ENCODE assay signal across 11 mouse cellular contexts in the genomic region with DNA sequence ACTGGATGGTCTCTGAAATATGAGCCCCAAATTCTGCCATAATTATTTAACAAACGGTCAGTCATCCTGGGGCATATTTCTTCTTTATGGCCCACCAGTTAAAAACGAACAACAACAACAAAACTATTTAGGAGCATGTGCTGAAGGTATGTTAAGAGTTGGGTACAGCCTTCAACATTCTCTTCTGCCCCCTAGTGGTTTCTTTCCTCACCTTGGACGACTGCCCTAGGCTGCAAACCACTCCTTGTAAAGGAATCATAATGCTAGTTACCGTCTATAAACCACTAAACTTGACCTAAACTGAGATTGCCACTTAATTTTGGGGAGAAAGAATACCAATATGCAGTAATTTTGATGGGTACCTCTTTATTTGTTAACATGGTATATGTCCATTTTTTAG. TPM values are rescaled to one million over a fixed set of nuclear protein-coding genes. Genes with fewer than 3 reads are reported as not detected.
DNase-seq lines count a peak whose midpoint lies in the region; ATAC-seq and TF ChIP-seq lines count a peak whose summit lies in the region.
"Had no signal": no experiment of that assay in that cellular context is flagged by ENCODE, and none has a peak within 500 bp of the region (broad histone marks: within the 10 kb centered on the region; RNA-seq: fewer than 3 reads in every experiment).

No protein-coding gene starts in this region.

- no peak for DNase-seq in heart, adult 2 months
- no peak for DNase-seq in heart, adult 9 months (ENCODE audit: low spot score in 2 of 2)
- DNase-seq in lung, embryonic 14.5 days, result peak; percentile 70
- DNase-seq in lung, adult 2 months, result no peak
- peak; percentile 54 for DNase-seq in embryo, embryonic 10 days (ENCODE audit: low spot score)
- no peak for DNase-seq in Muller cell, postnatal 12 days (ENCODE audit: inconsistent ontology term)

- H3K9me3 ChIP-seq in lung, embryonic 14.5 days (ENCODE audit: low read depth, low read length), result no peaks in the 10 kb centered on the region
- H3K9me3 ChIP-seq in neural tube, embryonic 15.5 days (replicated peaks), result no peaks in the 10 kb centered on the region

- no peaks in the 10 kb centered on the region for H3K36me3 ChIP-seq in heart, adult 2 months (ENCODE audit: control insufficient read depth, insufficient read depth, low read length)
- no peaks in the 10 kb centered on the region for H3K36me3 ChIP-seq in lung, embryonic 14.5 days (ENCODE audit: insufficient read depth)
- no peaks in the 10 kb centered on the region for H3K36me3 ChIP-seq in neural tube, embryonic 15.5 days
- H3K36me3 ChIP-seq: embryonic facial prominence, embryonic 13.5 days had no signal

- no peak for ATAC-seq in lung, embryonic 14.5 days (ENCODE audit: insufficient read depth)
- no peak for ATAC-seq in neural tube, embryonic 15.5 days (ENCODE audit: low FRiP score)
- ATAC-seq in megakaryocyte, adult 5-6 weeks (ENCODE audit: poor library complexity, severe bottlenecking), result no peak

- intact Hi-C loops in heart, adult 2 months (cut with DNase I), result no loop called here

- H3K4me2 ChIP-seq in lung, embryonic 14.5 days, result no peak overlapping the region
- peak overlapping the region; percentile 62 for H3K4me2 ChIP-seq in neural tube, embryonic 15.5 days

- H3K9ac ChIP-seq in heart, adult 2 months (ENCODE audit: low read depth, low read length), result no peak overlapping the region
- H3K9ac ChIP-seq in lung, embryonic 14.5 days, result no peak overlapping the region
- H3K9ac ChIP-seq in neural tube, embryonic 15.5 days (replicated peaks), result no peak overlapping the region
- H3K9ac ChIP-seq: embryonic facial prominence, embryonic 13.5 days had no signal

- H3K79me2 ChIP-seq in heart, adult 2 months (replicated peaks; ENCODE audit: control insufficient read depth, insufficient read depth, low read length), result no peaks in the 10 kb centered on the region

- no peaks in the 10 kb centered on the region for H3K4me1 ChIP-seq in heart, adult 2 months (ENCODE audit: control insufficient read depth, insufficient read depth, low read length)
- H3K4me1 ChIP-seq in lung, embryonic 14.5 days (ENCODE audit: insufficient read depth), result no peaks in the 10 kb centered on the region
- H3K4me1 ChIP-seq in lung, adult 2 months (ENCODE audit: control insufficient read depth, insufficient read depth, low read length), result no peaks in the 10 kb centered on the region
- H3K4me1 ChIP-seq in neural tube, embryonic 15.5 days, result peaks cover 16% of the 10 kb centered on the region
- H3K4me1 ChIP-seq: embryonic facial prominence, embryonic 13.5 days had no signal

- TF ChIP-seq POLR2A in heart, adult 2 months (IDR thresholded peaks at IDR 0.05; ENCODE audit: insufficient read depth, low read depth, low read length), result no peak
- no peak for TF ChIP-seq POLR2A in lung, adult 2 months (IDR thresholded peaks at IDR 0.05; ENCODE audit: borderline replicate concordance, extremely low read depth, low read depth, low read length)

- TF ChIP-seq EP300 in heart, adult 2 months (IDR thresholded peaks at IDR 0.05; ENCODE audit: insufficient read depth, low read depth, low read length), result no peak

- peaks cover 1% of the 10 kb centered on the region; the same call in 1 of the 2 replicates for H3K27me3 ChIP-seq in heart, adult 2 months (ENCODE audit: control insufficient read depth, insufficient read depth, low read length)
- H3K27me3 ChIP-seq in lung, embryonic 14.5 days (ENCODE audit: insufficient read depth, low read length), result no peaks in the 10 kb centered on the region
- no peaks in the 10 kb centered on the region for H3K27me3 ChIP-seq in neural tube, embryonic 15.5 days (replicated peaks)
- H3K27me3 ChIP-seq: embryonic facial prominence, embryonic 13.5 days had no signal

- TF ChIP-seq CTCF in heart, adult 2 months (IDR thresholded peaks at IDR 0.05), result peak; percentile 55
- TF ChIP-seq CTCF in lung, embryonic 14.5 days (IDR thresholded peaks at IDR 0.05; ENCODE audit: low read depth), result peak; percentile 52
- TF ChIP-seq CTCF in lung, adult 2 months (IDR thresholded peaks at IDR 0.05; ENCODE audit: insufficient read depth, low read length), result no peak

- no peak overlapping the region for H3K27ac ChIP-seq in heart, adult 2 months
- no peak overlapping the region for H3K27ac ChIP-seq in lung, embryonic 14.5 days (ENCODE audit: low read depth)
- no peak overlapping the region for H3K27ac ChIP-seq in neural tube, embryonic 15.5 days (replicated peaks)
- H3K27ac ChIP-seq: embryonic facial prominence, embryonic 13.5 days; macrophage had no signal

- 24% methylated on average over 4 of the region's 4 CpGs for WGBS in heart, adult 2 months
- 29% methylated on average over 4 of the region's 4 CpGs for whole genome bisulfite sequencing in lung, embryonic 14.5 days
- 23% methylated on average over 4 of the region's 4 CpGs for WGBS in lung, adult 2 months
- WGBS in neural tube, embryonic 15.5 days, result 31% methylated on average over 4 of the region's 4 CpGs

- no peak overlapping the region for H3K4me3 ChIP-seq in heart, adult 2 months
- no peak overlapping the region for H3K4me3 ChIP-seq in lung, embryonic 14.5 days (ENCODE audit: low read depth, low read length)
- H3K4me3 ChIP-seq in lung, adult 2 months (replicated peaks; ENCODE audit: extremely low read depth, low read depth, low read length), result no peak overlapping the region
- H3K4me3 ChIP-seq in neural tube, embryonic 15.5 days (replicated peaks), result no peak overlapping the region

RNA-seq across cellular contexts. Expression of a gene that starts 1.2 kb away (rescaled TPM):
- not detected for total RNA-seq in heart, adult 2 months (2021)
- 0.02 TPM in 1 of 2 replicates, not detected in the other for polyA plus RNA-seq in heart, adult 2 months (2012; rRNA removed)
- polyA plus RNA-seq in lung, embryonic 14.5 days (2014; fragmentation: Nextera tagmentation; extraction: Ambion mirVana), result 2.1 and 2.5 TPM in 2 replicates
- not detected in 2 replicates for polyA plus RNA-seq in lung, adult 2 months (2012; rRNA removed)
- polyA plus RNA-seq in neural tube, embryonic 15.5 days (2015; fragmentation: Nextera tagmentation; extraction: Ambion mirVana), result 12.0 and 13.8 TPM in 2 replicates
- total RNA-seq in megakaryocyte, adult 5-6 weeks (2015), result not detected in 2 replicates
- total RNA-seq in megakaryocyte, adult 5-6 weeks (2017), result not detected in 2 replicates
- polyA plus RNA-seq: macrophage; spleen, adult 2 months had no signal

RNA-seq across cellular contexts. Expression of a gene that starts 29.3 kb away (rescaled TPM):
- total RNA-seq in heart, adult 2 months (2021), result 1 to 10 TPM; 4.4 to 5.3 TPM
- polyA plus RNA-seq in heart, adult 2 months (2012; rRNA removed), result 4.5 and 4.7 TPM in 2 replicates
- polyA plus RNA-seq in lung, embryonic 14.5 days (2014; fragmentation: Nextera tagmentation; extraction: Ambion mirVana), result 77.9 and 78.8 TPM in 2 replicates
- polyA plus RNA-seq in lung, adult 2 months (2012; rRNA removed), result 8.9 and 10.1 TPM in 2 replicates
- polyA plus RNA-seq in neural tube, embryonic 15.5 days (2015; fragmentation: Nextera tagmentation; extraction: Ambion mirVana), result 397 and 487 TPM in 2 replicates
- not detected in 2 replicates for total RNA-seq in megakaryocyte, adult 5-6 weeks (2015)
- total RNA-seq in megakaryocyte, adult 5-6 weeks (2017), result not detected in 2 replicates
- polyA plus RNA-seq: macrophage had no signal

RNA-seq across cellular contexts. Expression of a gene that starts 44.3 kb away (rescaled TPM):
- total RNA-seq in heart, adult 2 months (2021), result under 1 TPM; 0.23 to 0.30 TPM
- polyA plus RNA-seq in heart, adult 2 months (2012; rRNA removed), result 0.27 and 0.53 TPM in 2 replicates
- 4.6 and 5.1 TPM in 2 replicates for polyA plus RNA-seq in lung, embryonic 14.5 days (2014; fragmentation: Nextera tagmentation; extraction: Ambion mirVana)
- 0.92 and 1.6 TPM in 2 replicates for polyA plus RNA-seq in lung, adult 2 months (2012; rRNA removed)
- polyA plus RNA-seq in neural tube, embryonic 15.5 days (2015; fragmentation: Nextera tagmentation; extraction: Ambion mirVana), result 17.1 and 21.2 TPM in 2 replicates
- total RNA-seq in megakaryocyte, adult 5-6 weeks (2015), result not detected in 2 replicates
- not detected in 2 replicates for total RNA-seq in megakaryocyte, adult 5-6 weeks (2017)

Comparison
In these comparisons a context has a peak if more than half of its experiments do, and no peak if none do; other contexts are left out.
1. DNase-seq: peak in lung, embryonic 14.5 days (single experiment) and embryo, embryonic 10 days (single experiment); none in heart, adult 2 months (0 of 2), heart, adult 9 months (0 of 2), lung, adult 2 months (single experiment) and Muller cell, postnatal 12 days (single experiment).